Mouse (Mus musculus): Measurements from ENCODE around the gene Nabp1.

DNA sequence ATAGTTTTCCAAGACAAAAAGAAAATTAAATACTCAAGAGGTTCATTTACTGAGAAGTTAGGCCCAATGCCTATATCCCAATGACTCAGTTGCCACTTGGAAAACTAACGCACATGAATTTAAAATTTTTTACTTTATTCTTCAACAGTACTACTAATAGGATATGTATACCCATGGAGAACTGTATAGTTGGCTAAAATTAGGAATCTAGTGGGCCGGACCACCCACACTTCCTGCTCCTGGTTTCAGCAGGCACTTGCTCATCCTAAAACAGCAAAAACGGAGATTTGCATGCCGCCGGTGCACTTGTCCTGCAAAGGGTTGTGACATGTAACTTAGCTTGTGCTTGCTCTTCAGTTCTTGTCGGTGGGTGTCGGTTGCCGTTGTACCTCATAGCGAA, 51.9 kb downstream of the Nabp1 start:
- no peak for TF ChIP-seq CTCF (IDR thresholded peaks at IDR 0.05; ENCODE audit: low read depth, low read length)
- no peak for TF ChIP-seq POLR2A (IDR thresholded peaks at IDR 0.05; ENCODE audit: extremely low read depth, insufficient read depth, low read length)
